Mouse (Mus musculus) common myeloid progenitor, adult 5-6 weeks (primary cell): ENCODE measurements around the gene Plekhm3. TPM values are rescaled to one million over a fixed set of nuclear protein-coding genes. Genes with fewer than 3 reads are reported as not detected.
A peak's percentile ranks its signal among the peaks of the same experiment; 100 is the strongest.

Experiments
- ATAC-seq: replicated peaks from 2 replicates; pipeline ENCODE4 v1.8.0; 2016; ENCODE audit warnings: low read depth, mild to moderate bottlenecking, moderate TSS enrichment, inconsistent platforms; ENCODE audit not compliant: poor library complexity, severe bottlenecking
- total RNA-seq: library from RNA; stranded (forward); fragments of 200-1000, 187-1606 nt; gene quantifications from 2 replicates; pipeline ENCODE4 v1.2.3, GENCODE M21; 2017

The Plekhm3 gene
- total RNA-seq, 1 experiment from 2014 or later: 6.2 TPM

- ATAC-seq: peak; percentile 87
These were observed 72.6 kb downstream of the Plekhm3 start for GRCm38 (mm10) chr1:64884007-64884406.

DNA sequence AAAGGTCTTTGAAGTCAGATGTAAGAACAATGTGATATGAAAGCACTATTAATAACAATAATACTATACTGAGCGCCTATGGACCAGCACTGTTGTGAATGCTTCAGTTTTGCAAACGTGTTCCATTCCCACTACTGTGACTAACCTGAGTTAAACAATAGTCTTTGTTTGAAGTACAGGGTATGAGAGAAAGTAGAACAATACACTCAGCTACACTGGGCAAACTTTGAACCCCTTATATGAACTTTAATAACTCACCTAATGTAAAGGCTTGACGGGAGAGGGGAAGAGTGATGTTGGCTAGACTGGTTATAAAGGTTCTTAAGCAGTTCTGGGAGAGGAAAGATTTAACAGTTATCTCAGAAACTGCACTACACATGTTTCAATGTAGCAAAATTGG, 76.0 kb downstream of the Plekhm3 start:
- ATAC-seq: no peak

GRCm38 (mm10) chr1:64878795-64879240, 77.8 kb downstream of the Plekhm3 start:
- ATAC-seq: no peak

DNA sequence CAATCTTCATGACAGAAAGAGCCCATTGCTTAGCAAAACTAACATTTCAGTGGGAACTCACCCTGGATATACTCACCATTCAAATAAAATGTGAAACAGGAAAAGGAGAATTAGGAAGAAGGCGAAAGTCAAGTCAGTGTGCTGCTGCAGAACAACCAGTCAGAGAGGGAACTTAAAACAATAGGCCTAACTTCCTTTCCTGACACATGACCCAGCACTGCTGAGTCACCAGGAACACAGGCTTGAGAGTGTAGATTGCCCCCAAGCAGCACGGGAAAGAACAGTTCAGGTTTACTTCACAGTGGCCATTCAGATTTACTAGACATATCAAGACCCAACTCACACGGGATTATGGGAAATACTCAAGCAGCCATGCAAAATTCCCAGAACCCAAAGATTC, 80.3 kb downstream of the Plekhm3 start:
- peak; percentile 95 for ATAC-seq

DNA sequence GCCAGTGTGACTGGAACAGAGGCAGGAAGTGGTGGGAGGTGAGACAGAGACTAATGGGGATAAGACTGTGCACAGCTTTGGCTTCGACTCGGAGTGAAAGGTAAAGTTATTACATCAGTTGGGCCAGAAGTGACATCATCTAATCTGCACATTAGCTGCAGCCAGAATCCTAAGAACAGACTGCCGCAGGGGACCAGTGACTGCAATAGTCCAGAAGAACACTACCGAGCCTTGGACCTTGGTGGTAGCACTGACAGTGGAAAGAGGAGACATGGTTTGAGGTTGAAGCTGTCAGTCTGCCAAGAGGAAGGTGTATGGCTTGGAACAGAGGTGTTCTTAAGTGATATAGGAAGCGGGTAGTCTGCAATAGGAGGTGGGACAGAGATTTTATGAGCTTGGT, 80.9 kb downstream of the Plekhm3 start:
- ATAC-seq: no peak; the same call in 1 of the 2 replicates

DNA sequence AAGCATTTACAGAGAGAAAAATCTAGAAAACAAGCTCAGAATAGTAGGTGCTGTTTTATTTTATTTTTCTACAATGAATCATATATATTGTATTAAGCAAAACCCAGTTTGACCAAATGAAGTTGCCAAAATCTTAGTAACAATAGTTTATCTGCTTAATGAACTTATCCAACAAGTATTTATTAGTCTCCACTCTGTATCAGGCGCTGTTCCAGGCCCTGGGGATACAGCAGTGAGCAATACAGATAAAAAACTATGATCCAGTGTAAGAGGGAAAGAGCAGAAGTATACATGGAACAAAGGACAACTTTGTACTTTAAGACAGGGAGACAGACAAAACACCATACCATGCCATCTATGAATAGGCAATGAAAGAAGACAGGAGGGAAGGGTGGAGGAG, 81.5 kb downstream of the Plekhm3 start:
- ATAC-seq: no peak

DNA sequence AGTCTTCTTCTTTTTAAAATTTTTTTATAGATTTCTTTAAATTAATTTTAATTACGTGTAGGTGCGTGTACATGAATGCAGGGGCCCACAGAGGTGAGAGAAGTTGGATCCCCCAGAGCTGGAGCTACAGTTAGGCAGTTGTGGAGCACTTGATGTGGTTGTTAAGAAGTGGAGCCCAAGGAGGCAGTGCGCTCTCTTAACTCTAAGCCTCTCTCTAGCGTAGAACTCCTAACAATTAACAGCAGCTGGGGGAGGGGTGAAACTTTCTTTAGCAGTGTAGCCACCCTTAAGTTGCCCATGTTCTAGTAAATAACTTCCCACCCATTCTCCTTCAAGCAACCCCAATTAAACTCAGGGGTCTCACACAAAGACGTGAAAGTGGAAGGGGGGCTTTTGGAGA, 84.7 kb downstream of the Plekhm3 start:
- no peak for ATAC-seq

GRCm38 (mm10) chr1:64867684-64868083, 88.9 kb downstream of the Plekhm3 start:
- peak; percentile 74 for ATAC-seq

GRCm38 (mm10) chr1:64866140-64866539, 90.5 kb downstream of the Plekhm3 start:
- ATAC-seq: peak; percentile 47

DNA sequence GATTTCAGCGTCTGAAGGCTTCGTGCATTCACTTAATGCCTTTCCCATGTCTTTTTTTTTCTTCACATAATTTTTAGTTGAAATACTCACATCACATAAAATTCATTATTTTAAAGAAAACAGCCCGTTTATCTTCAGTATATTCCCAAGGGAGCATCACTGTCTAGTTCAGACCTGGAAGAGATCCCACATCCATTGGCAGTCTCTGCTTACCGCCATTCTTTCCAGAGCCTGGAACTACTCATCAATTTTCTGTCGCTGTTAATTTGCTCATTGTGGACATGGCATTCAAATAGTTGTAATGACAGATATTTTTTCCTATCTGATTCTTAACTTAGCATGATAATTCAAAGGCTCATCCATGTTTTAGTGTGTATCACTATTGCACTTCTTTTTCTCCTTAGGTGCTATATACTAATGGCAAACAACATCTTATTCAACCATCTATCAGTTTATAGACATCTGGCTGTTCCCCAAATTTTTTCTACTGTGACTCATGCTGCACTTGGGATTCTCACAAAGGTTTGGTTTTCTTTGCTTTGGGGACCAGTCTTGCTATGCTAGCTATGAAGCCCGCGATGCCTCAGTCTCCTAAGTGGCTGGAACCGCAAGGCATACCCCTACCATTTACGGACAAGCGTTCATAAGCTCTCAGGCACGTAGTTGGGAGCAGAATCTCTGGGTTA, 96.2 kb downstream of the Plekhm3 start:
- no peak for ATAC-seq

- no peak for ATAC-seq
These were observed 96.8 kb downstream of the Plekhm3 start for GRCm38 (mm10) chr1:64859826-64860225.

DNA sequence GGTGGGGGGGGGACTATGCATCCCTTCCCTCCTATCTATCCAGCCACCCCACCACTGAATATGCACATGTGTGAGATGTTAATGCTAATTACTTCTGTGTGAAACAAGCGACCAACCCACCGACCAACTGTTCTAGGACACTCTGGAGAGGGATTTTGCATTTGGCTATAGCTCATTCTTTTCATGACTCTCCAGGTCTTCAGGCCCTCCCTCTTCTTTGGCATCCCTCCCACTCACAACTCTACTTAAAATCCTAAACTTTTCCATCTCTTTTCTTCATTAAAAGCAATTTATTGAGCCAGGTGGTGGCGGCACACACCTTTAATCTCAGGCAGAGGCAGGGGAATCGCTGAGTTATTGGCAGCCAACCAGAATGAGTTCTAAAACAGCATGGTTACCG, 101.8 kb downstream of the Plekhm3 start:
- no peak for ATAC-seq

DNA sequence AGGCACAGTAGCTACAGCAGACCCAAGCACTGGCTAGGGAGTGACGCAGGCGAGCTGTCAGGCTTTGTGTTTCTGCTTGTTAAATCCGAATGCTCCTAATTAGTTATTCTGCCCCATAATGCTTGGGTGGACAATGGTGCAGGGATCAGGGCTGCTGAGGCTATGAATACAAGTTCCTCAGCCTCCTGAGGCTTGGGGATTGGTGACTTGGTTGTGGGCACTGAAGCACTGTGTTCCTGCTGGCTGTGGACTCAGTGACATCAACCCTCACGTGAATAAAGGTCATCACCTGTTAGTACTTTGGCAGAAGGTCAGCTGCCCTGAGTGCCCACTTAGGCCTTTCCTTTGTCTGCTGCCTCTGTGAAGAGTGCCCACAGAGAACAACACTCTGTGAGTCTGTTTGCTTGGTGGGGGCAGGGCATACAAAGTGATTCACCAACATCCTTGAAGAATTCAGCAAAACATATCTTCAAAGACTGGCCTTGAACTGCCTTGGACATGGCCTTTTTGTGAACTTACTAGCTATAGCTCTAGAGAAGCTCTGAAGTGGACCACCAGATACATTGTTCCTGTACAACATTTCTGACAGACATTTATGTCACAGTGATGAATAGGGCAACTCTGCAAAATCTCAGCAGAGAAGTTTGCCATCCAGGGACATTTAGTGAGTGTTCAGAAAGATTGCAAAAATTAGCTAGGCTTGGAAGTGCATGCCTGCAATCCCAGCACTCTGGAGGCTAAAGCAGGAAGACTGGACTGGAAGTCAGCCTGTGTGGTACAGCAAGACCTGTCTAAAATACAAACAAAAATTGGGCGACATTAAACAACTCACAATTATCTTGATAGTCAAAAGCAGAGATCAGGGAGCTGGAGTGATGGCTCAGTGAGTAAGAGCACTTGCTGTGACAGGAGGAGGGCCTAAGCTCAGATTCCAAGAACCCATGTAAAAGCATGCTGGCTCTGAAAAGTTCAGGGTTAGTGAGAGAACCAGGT, 102.6 kb downstream of the Plekhm3 start:
- no peak for ATAC-seq

- ATAC-seq: no peak
These were observed 103.4 kb downstream of the Plekhm3 start for GRCm38 (mm10) chr1:64853244-64853643.

DNA sequence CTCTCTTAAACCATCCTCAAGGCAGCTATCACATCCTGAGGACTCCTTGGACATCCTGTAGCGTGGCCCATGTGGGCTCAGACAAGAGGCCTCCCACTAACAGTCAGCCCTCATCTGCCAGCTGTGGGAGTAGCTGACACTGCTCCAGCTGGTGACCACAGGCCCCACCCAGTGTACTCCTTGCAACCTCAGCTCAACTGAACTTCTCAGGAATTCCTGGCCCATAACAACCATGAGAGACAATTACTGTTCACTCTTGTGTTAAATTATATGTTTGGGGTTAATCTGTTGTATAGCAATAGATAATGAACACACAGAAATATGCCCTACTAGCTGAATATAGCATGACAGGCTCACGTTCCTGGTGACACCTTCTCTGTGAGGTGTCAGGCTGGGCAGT, 104.4 kb downstream of the Plekhm3 start:
- ATAC-seq: peak; percentile 98

DNA sequence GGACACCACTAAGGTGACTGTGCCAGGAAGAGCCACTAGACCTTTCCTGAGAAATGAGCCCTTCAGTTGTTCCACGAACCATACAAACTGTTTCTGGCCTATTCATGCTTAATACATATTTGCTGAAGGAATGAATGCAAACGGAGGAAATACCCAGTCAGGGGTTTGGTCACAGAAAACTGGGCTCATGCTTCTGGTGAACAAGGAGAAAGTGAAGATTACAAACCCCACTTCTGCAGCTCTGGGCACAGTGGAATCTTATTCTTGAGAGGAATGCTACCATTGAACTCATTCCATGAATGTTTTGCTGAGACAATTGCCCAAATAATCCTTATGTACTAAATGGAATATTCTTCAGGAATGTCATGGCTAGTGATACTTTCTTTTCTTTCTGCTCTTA, 106.3 kb downstream of the Plekhm3 start:
- ATAC-seq: no peak

GRCm38 (mm10) chr1:64848996-64849395, 107.6 kb downstream of the Plekhm3 start:
- no peak for ATAC-seq

- ATAC-seq: no peak
These were observed 108.5 kb downstream of the Plekhm3 start for GRCm38 (mm10) chr1:64848081-64848480.

GRCm38 (mm10) chr1:64847565-64847964, 109.1 kb downstream of the Plekhm3 start:
- no peak for ATAC-seq

DNA sequence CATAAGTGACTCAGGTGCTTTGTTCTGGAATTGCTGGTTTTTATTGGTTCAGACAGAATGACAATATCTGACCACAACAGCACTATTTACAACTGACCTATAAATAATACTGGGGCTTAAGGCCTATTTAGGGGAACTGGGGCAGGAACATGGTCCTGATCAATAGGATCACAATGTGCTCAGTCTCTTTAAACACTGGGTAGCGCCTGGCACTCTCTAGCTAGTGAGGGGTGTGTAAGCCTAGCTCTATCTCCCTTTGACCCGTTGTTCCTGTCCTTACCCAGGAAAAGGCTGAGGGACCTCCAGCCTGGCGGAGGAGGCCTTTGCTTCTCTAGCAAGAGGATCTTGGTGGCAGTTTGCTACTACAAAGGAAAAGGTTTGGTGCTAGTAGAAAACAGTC, 111.6 kb downstream of the Plekhm3 start:
- ATAC-seq: no peak
